Mouse (Mus musculus): Measurements from ENCODE around the gene Ldb1. TPM values are rescaled to one million over a fixed set of nuclear protein-coding genes. Genes with fewer than 3 reads are reported as not detected.
A peak's percentile ranks its signal among the peaks of the same experiment; 100 is the strongest.

Ldb1 gene
- polyA plus RNA-seq, 1 experiment from 2014 or later, result 93.0 TPM

GRCm38 (mm10) chr19:46024959-46025358, 20.1 kb downstream of the Ldb1 start:
- Histone ChIP-seq H3K9me3 (ENCODE audit: control insufficient read depth, low read length) (no peaks in the 10 kb centered on the region), H3K27me3 (ENCODE audit: control insufficient read depth, insufficient read depth, low read length) (no peaks in the 10 kb centered on the region), H3K9ac (ENCODE audit: low read length) (no peak overlapping the region), H3K4me1 (ENCODE audit: control insufficient read depth, insufficient read depth, low read length) (no peaks in the 10 kb centered on the region; the same call in 1 of the 2 replicates), H3K27ac (ENCODE audit: low read depth, low read length) (no peak overlapping the region), H3K4me3 (ENCODE audit: low read depth, low read length) (no peak overlapping the region), H3K4me2 (ENCODE audit: low read depth) (no peak overlapping the region), H3K36me3 (ENCODE audit: control insufficient read depth, insufficient read depth, low read length) (no peaks in the 10 kb centered on the region)
- ATAC-seq (ENCODE audit: insufficient read depth, low FRiP score, low TSS enrichment) (no peak), DNase-seq (ENCODE audit: low spot score) (no peak)
- WGBS, result 81% methylated on average over 6 of the region's 6 CpGs

- Histone ChIP-seq H3K4me1 (ENCODE audit: control insufficient read depth, insufficient read depth, low read length) (no peaks in the 10 kb centered on the region), H3K27ac (ENCODE audit: low read depth, low read length) (no peak overlapping the region), H3K9ac (ENCODE audit: low read length) (no peak overlapping the region), H3K27me3 (ENCODE audit: control insufficient read depth, insufficient read depth, low read length) (no peaks in the 10 kb centered on the region), H3K4me2 (ENCODE audit: low read depth) (no peak overlapping the region), H3K9me3 (ENCODE audit: control insufficient read depth, low read length) (no peaks in the 10 kb centered on the region), H3K36me3 (ENCODE audit: control insufficient read depth, insufficient read depth, low read length) (no peaks in the 10 kb centered on the region), H3K4me3 (ENCODE audit: low read depth, low read length) (no peak overlapping the region)
- 76% methylated on average over 2 of the region's 2 CpGs for WGBS
- no peak for DNase-seq (ENCODE audit: low spot score)
- ATAC-seq (ENCODE audit: insufficient read depth, low FRiP score, low TSS enrichment), result no peak
Measured at GRCm38 (mm10) chr19:46016023-46016422, 29.0 kb downstream of the Ldb1 start.

GRCm38 (mm10) chr19:46014572-46015178, 30.3 kb downstream of the Ldb1 start:
- Histone ChIP-seq H3K4me3 (ENCODE audit: low read depth, low read length) (no peak overlapping the region), H3K27me3 (ENCODE audit: control insufficient read depth, insufficient read depth, low read length) (no peaks in the 10 kb centered on the region), H3K27ac (ENCODE audit: low read depth, low read length) (no peak overlapping the region), H3K9ac (ENCODE audit: low read length) (no peak overlapping the region), H3K36me3 (ENCODE audit: control insufficient read depth, insufficient read depth, low read length) (no peaks in the 10 kb centered on the region), H3K4me1 (ENCODE audit: control insufficient read depth, insufficient read depth, low read length) (no peaks in the 10 kb centered on the region), H3K4me2 (ENCODE audit: low read depth) (no peak overlapping the region), H3K9me3 (ENCODE audit: control insufficient read depth, low read length) (no peaks in the 10 kb centered on the region)
- DNase-seq (ENCODE audit: low spot score) (peak; percentile 86), ATAC-seq (ENCODE audit: insufficient read depth, low FRiP score, low TSS enrichment) (no peak; the same call in 1 of the 2 replicates)
- 43% methylated on average over 12 of the region's 12 CpGs for WGBS

GRCm38 (mm10) chr19:46005680-46006079, 39.3 kb downstream of the Ldb1 start:
- Histone ChIP-seq H3K4me3 (ENCODE audit: low read depth, low read length) (no peak overlapping the region), H3K9me3 (ENCODE audit: control insufficient read depth, low read length) (no peaks in the 10 kb centered on the region), H3K36me3 (ENCODE audit: control insufficient read depth, insufficient read depth, low read length) (no peaks in the 10 kb centered on the region), H3K27ac (ENCODE audit: low read depth, low read length) (no peak overlapping the region), H3K9ac (ENCODE audit: low read length) (no peak overlapping the region), H3K4me1 (ENCODE audit: control insufficient read depth, insufficient read depth, low read length) (peaks cover 4% of the 10 kb centered on the region; the same call in 1 of the 2 replicates), H3K4me2 (ENCODE audit: low read depth) (no peak overlapping the region), H3K27me3 (ENCODE audit: control insufficient read depth, insufficient read depth, low read length) (no peaks in the 10 kb centered on the region)
- ATAC-seq (ENCODE audit: insufficient read depth, low FRiP score, low TSS enrichment) (no peak), DNase-seq (ENCODE audit: low spot score) (no peak)
- WGBS, result 83% methylated on average over 7 of the region's 7 CpGs

DNA sequence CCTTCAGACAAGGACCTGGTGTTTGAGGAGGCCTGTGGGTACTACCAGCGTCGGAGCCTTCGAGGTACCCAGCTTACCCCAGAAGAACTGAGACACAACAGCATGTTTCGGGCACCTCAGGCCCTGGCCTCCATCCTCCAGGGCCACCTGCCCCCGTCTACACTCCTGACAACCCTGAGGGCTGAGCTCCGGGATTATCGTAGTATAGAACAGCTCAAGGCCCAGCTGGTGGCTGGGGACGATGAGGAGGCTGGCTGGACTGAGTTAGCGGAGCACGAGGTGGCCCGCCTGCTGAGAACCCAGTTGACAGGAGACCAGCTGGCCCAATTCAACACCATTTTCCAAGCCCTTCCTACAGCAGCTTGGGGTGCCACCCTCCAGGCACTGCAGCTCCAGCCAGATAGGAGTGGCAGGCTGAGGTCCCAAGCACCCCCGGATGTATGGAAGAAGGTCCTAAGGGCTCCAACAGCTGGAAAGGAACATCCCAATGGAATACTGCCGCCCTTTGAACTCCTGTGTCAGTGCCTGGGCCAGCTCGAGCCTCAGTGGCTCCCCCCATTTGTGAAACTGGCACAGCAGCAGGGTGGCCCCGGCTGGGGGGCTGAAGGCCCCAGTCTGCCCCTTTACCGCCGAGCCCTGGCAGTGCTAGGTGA, 40.1 kb downstream of the Ldb1 start:
- Histone ChIP-seq H3K4me2 (ENCODE audit: low read depth) (no peak overlapping the region), H3K9ac (ENCODE audit: low read length) (no peak overlapping the region), H3K4me3 (ENCODE audit: low read depth, low read length) (no peak overlapping the region), H3K4me1 (ENCODE audit: control insufficient read depth, insufficient read depth, low read length) (peaks cover 4% of the 10 kb centered on the region; the same call in 1 of the 2 replicates), H3K27ac (ENCODE audit: low read depth, low read length) (no peak overlapping the region), H3K36me3 (ENCODE audit: control insufficient read depth, insufficient read depth, low read length) (no peaks in the 10 kb centered on the region), H3K27me3 (ENCODE audit: control insufficient read depth, insufficient read depth, low read length) (no peaks in the 10 kb centered on the region), H3K9me3 (ENCODE audit: control insufficient read depth, low read length) (no peaks in the 10 kb centered on the region)
- WGBS, result 76% methylated on average over 17 of the region's 17 CpGs
- ATAC-seq (ENCODE audit: insufficient read depth, low FRiP score, low TSS enrichment), result no peak
- DNase-seq (ENCODE audit: low spot score), result no peak

- Histone ChIP-seq H3K4me2 (ENCODE audit: low read depth) (peak within 1 kb of the TSS; percentile 98), H3K4me1 (ENCODE audit: control insufficient read depth, insufficient read depth, low read length) (peaks cover 4% of the 10 kb centered on the region; the same call in 1 of the 2 replicates), H3K36me3 (ENCODE audit: control insufficient read depth, insufficient read depth, low read length) (no peaks in the 10 kb centered on the region), H3K9me3 (ENCODE audit: control insufficient read depth, low read length) (no peaks in the 10 kb centered on the region), H3K4me3 (ENCODE audit: low read depth, low read length) (peak within 1 kb of the TSS; percentile 56), H3K27ac (ENCODE audit: low read depth, low read length) (no peak within 1 kb of the TSS), H3K9ac (ENCODE audit: low read length) (peak within 1 kb of the TSS; percentile 69), H3K27me3 (ENCODE audit: control insufficient read depth, insufficient read depth, low read length) (no peaks in the 10 kb centered on the region)
- ATAC-seq (ENCODE audit: insufficient read depth, low FRiP score, low TSS enrichment), result peak; percentile 73
- 1% methylated on average over 70 of the region's 70 CpGs for WGBS
- peak; percentile 78 for DNase-seq (ENCODE audit: low spot score)
Measured at GRCm38 (mm10) chr19:46003371-46004226, 41.4 kb downstream of the Ldb1 start, which contains the start of gene Hps6. Gene Hps6, plus strand, starts transcription at chr19:46003508.

DNA sequence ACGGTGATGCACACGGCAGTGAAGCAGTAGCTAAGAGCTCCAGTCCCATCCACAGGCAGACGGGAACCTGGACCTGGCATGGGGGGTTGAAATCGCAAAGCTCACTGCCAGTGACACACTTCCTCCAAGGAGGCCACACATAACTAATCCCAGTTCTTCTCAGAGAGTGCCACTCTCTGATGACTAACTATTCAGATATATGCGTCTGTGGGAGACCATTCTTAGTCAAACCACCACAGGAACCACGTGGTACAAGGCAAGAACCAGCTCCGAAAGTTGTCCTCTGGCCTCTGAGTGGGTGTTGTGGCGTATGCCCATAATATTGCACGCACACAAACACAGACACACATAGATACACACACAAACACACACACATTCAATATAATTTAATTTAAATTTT, 42.7 kb downstream of the Ldb1 start:
- H3K9ac ChIP-seq (ENCODE audit: low read length), result no peak overlapping the region
- no peaks in the 10 kb centered on the region for H3K36me3 ChIP-seq (ENCODE audit: control insufficient read depth, insufficient read depth, low read length)
- no peak overlapping the region for H3K4me2 ChIP-seq (ENCODE audit: low read depth)
- H3K4me3 ChIP-seq (ENCODE audit: low read depth, low read length), result no peak overlapping the region
- no peak overlapping the region for H3K27ac ChIP-seq (ENCODE audit: low read depth, low read length)
- DNase-seq (ENCODE audit: low spot score), result no peak
- WGBS, result 78% methylated on average over 9 of the region's 9 CpGs
- no peaks in the 10 kb centered on the region for H3K9me3 ChIP-seq (ENCODE audit: control insufficient read depth, low read length)
- ATAC-seq (ENCODE audit: insufficient read depth, low FRiP score, low TSS enrichment), result no peak
- peaks cover 7% of the 10 kb centered on the region for H3K4me1 ChIP-seq (ENCODE audit: control insufficient read depth, insufficient read depth, low read length)
- no peaks in the 10 kb centered on the region for H3K27me3 ChIP-seq (ENCODE audit: control insufficient read depth, insufficient read depth, low read length)

DNA sequence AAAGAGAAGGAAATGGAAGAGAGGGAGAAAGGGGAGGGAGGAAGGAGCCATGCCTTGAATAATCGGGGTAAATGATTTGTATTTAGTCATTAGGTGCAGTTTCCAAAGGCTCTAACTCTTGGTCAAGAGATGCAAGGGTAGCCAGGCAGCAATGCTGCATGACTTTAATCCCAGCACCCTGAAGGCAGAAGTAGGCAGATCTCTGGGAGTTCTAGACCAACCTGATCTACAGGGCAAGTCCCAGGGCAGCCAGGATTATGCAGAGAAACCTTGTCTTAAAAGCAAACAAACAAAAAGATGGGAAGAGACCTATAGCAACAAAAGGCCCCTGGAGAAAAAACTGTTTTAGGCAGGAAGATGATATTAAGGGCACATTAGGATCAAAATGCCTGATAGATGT, 45.6 kb downstream of the Ldb1 start:
- peaks cover 7% of the 10 kb centered on the region for H3K4me1 ChIP-seq (ENCODE audit: control insufficient read depth, insufficient read depth, low read length)
- WGBS, result 68% methylated on average over 1 of the region's 1 CpGs
- ATAC-seq (ENCODE audit: insufficient read depth, low FRiP score, low TSS enrichment) (no peak), DNase-seq (ENCODE audit: low spot score) (no peak)
- H3K9me3 ChIP-seq (ENCODE audit: control insufficient read depth, low read length), result no peaks in the 10 kb centered on the region
- H3K36me3 ChIP-seq (ENCODE audit: control insufficient read depth, insufficient read depth, low read length), result no peaks in the 10 kb centered on the region
- H3K9ac ChIP-seq (ENCODE audit: low read length), result no peak overlapping the region
- H3K27ac ChIP-seq (ENCODE audit: low read depth, low read length), result no peak overlapping the region
- H3K27me3 ChIP-seq (ENCODE audit: control insufficient read depth, insufficient read depth, low read length), result no peaks in the 10 kb centered on the region
- H3K4me3 ChIP-seq (ENCODE audit: low read depth, low read length), result no peak overlapping the region
- no peak overlapping the region for H3K4me2 ChIP-seq (ENCODE audit: low read depth)

Measured in neural tube, embryonic 11.5 days (tissue).